Mouse (Mus musculus) monocyte, adult 59 days (primary cell): ENCODE data around the gene Anp32a. TPM values are rescaled to one million over a fixed set of nuclear protein-coding genes. Genes with fewer than 3 reads are reported as not detected.

Experiments used
- total RNA-seq, 2 experiments: library from RNA; stranded (reverse); gene quantifications; one replicate each; pipeline ENCODE4 v1.2.4; 2023

Gene Anp32a
- 100 to 1,000 TPM; 307 to 372 TPM for total RNA-seq

GRCm38 (mm10) chr9:62341123-62341486, at the start of gene Anp32a:
Gene Anp32a (plus strand): TSS chr9:62341293.

Other genes with a start within 250 kb of the Anp32a start
- 1 to 10 TPM; 7.9 to 9.6 TPM for gene Glce, start 218.6 kb upstream of the Anp32a start, total RNA-seq
- gene Spesp1, start 59.1 kb upstream of the Anp32a start, total RNA-seq: not detected
- gene Coro2b, start 195.8 kb downstream of the Anp32a start, total RNA-seq: 1 to 10 TPM in 1 of 2 experiments, under 1 TPM in 1; 0.91 to 1.8 TPM